Mouse (Mus musculus): ENCODE measurements around the gene Runx1. TPM values are rescaled to one million over a fixed set of nuclear protein-coding genes. Genes with fewer than 3 reads are reported as not detected.

Runx1 gene
- polyA plus RNA-seq, 1 experiment from 2014 or later, result 0.94 TPM

DNA sequence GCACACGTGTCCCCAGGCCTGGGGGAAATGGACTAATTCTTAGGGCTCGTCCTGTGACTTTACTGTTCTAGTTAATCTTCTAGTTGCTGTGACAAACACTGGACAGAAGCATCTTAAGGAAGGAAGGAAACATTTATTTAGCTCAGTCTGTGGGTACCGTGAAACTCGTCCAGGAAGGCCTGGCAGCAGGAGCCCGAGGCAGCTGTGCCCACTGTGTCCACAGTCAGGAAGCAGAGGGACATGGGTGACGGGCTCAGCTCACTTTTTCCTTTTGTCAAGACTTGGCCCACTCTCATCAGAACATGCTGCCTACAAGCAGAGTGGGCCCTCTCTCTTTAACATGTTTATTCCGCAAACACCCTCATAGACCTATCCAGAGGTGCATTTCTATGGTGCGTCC lies 18.2 kb downstream of the Runx1 start:
- Histone ChIP-seq H3K27ac (ENCODE audit: low read depth, low read length) (no peak overlapping the region), H3K4me1 (ENCODE audit: control insufficient read depth, insufficient read depth, low read depth, low read length) (no peaks in the 10 kb centered on the region), H3K27me3 (replicated peaks; ENCODE audit: control insufficient read depth, insufficient read depth, low read length) (no peaks in the 10 kb centered on the region), H3K4me2 (ENCODE audit: low read length) (no peak overlapping the region), H3K9ac (ENCODE audit: low read depth, low read length) (no peak overlapping the region), H3K36me3 (ENCODE audit: control insufficient read depth, insufficient read depth, low read length) (no peaks in the 10 kb centered on the region), H3K4me3 (ENCODE audit: low read length) (no peak overlapping the region), H3K9me3 (ENCODE audit: control insufficient read depth, low read length) (no peaks in the 10 kb centered on the region)
- WGBS, result 84% methylated on average over 8 of the region's 8 CpGs
- ATAC-seq, result no peak

DNA sequence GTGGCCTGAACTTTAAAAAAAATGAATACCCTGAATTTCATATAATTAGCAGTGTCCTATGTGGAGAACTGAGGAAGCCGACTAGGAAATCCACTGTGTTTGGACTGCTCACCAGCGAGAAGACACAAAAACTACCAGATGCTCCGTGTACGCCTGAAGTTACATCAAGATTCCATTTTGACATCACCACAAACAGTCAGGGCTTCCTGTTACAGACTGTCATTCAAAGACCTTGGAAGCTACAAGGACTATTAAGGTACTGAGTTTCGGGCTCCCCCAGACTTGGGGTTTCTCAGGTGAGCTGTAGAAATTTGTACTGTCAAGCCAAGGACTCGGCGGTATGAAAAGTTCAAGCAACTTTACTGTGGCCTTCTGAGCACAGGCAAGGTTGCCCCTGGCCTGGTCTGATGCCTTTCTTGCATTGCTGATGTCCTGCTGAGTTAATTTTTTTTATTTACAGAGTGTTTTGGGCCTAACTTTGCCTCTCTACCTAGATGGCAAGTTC lies 22.8 kb downstream of the Runx1 start:
- ATAC-seq, result no peak
- no peaks in the 10 kb centered on the region for H3K4me1 ChIP-seq (ENCODE audit: control insufficient read depth, insufficient read depth, low read depth, low read length)
- no peak overlapping the region for H3K9ac ChIP-seq (ENCODE audit: low read depth, low read length)
- no peaks in the 10 kb centered on the region for H3K9me3 ChIP-seq (ENCODE audit: control insufficient read depth, low read length)
- H3K27me3 ChIP-seq (replicated peaks; ENCODE audit: control insufficient read depth, insufficient read depth, low read length), result no peaks in the 10 kb centered on the region
- H3K36me3 ChIP-seq (ENCODE audit: control insufficient read depth, insufficient read depth, low read length), result no peaks in the 10 kb centered on the region
- H3K4me2 ChIP-seq (ENCODE audit: low read length), result no peak overlapping the region
- WGBS, result 96% methylated on average over 7 of the region's 7 CpGs
- no peak overlapping the region for H3K4me3 ChIP-seq (ENCODE audit: low read length)
- no peak overlapping the region for H3K27ac ChIP-seq (ENCODE audit: low read depth, low read length)

DNA sequence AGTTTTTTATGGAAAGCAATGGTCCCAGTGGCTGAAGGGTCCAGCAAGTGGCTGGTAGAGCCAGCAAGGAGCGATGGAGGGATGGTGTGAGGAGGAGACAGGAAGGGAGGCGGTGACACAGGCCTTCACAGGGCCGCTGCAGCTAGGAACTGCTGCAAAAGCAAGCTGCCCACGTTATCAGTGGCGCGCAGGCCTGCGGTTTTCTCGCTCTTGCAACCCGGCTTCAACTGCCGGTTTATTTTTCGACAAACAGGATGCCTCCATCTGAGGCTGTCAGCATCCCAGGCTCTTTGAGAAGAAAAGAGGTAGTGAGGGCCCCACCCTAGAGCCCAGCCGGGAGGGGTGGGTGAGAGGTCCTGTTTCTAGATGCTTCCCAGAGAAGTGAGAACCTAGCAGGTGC lies 24.4 kb downstream of the Runx1 start:
- Histone ChIP-seq H3K4me3 (ENCODE audit: low read length) (no peak overlapping the region), H3K27me3 (replicated peaks; ENCODE audit: control insufficient read depth, insufficient read depth, low read length) (no peaks in the 10 kb centered on the region), H3K4me1 (ENCODE audit: control insufficient read depth, insufficient read depth, low read depth, low read length) (no peaks in the 10 kb centered on the region), H3K36me3 (ENCODE audit: control insufficient read depth, insufficient read depth, low read length) (no peaks in the 10 kb centered on the region), H3K4me2 (ENCODE audit: low read length) (no peak overlapping the region), H3K9me3 (ENCODE audit: control insufficient read depth, low read length) (no peaks in the 10 kb centered on the region), H3K27ac (ENCODE audit: low read depth, low read length) (no peak overlapping the region), H3K9ac (ENCODE audit: low read depth, low read length) (no peak overlapping the region)
- ATAC-seq, result no peak
- WGBS, result 76% methylated on average over 12 of the region's 12 CpGs

- Histone ChIP-seq H3K4me2 (ENCODE audit: low read length) (no peak overlapping the region), H3K36me3 (ENCODE audit: control insufficient read depth, insufficient read depth, low read length) (no peaks in the 10 kb centered on the region), H3K27me3 (replicated peaks; ENCODE audit: control insufficient read depth, insufficient read depth, low read length) (no peaks in the 10 kb centered on the region), H3K4me3 (ENCODE audit: low read length) (no peak overlapping the region), H3K4me1 (ENCODE audit: control insufficient read depth, insufficient read depth, low read depth, low read length) (no peaks in the 10 kb centered on the region), H3K9me3 (ENCODE audit: control insufficient read depth, low read length) (no peaks in the 10 kb centered on the region), H3K9ac (ENCODE audit: low read depth, low read length) (no peak overlapping the region), H3K27ac (ENCODE audit: low read depth, low read length) (no peak overlapping the region)
- WGBS, result 88% methylated on average over 5 of the region's 5 CpGs
- no peak for ATAC-seq
Observed at GRCm38 (mm10) chr16:92800845-92801244, 25.1 kb downstream of the Runx1 start.

GRCm38 (mm10) chr16:92799940-92800339 lies 26.0 kb downstream of the Runx1 start:
- WGBS, result 96% methylated on average over 7 of the region's 7 CpGs
- no peaks in the 10 kb centered on the region for H3K27me3 ChIP-seq (replicated peaks; ENCODE audit: control insufficient read depth, insufficient read depth, low read length)
- ATAC-seq, result no peak
- H3K4me3 ChIP-seq (ENCODE audit: low read length), result no peak overlapping the region
- no peaks in the 10 kb centered on the region for H3K4me1 ChIP-seq (ENCODE audit: control insufficient read depth, insufficient read depth, low read depth, low read length)
- H3K9ac ChIP-seq (ENCODE audit: low read depth, low read length), result no peak overlapping the region
- H3K27ac ChIP-seq (ENCODE audit: low read depth, low read length), result no peak overlapping the region
- no peaks in the 10 kb centered on the region for H3K9me3 ChIP-seq (ENCODE audit: control insufficient read depth, low read length)
- no peak overlapping the region for H3K4me2 ChIP-seq (ENCODE audit: low read length)
- H3K36me3 ChIP-seq (ENCODE audit: control insufficient read depth, insufficient read depth, low read length), result no peaks in the 10 kb centered on the region

GRCm38 (mm10) chr16:92794197-92794596 lies 31.8 kb downstream of the Runx1 start:
- no peak overlapping the region for H3K9ac ChIP-seq (ENCODE audit: low read depth, low read length)
- H3K4me3 ChIP-seq (ENCODE audit: low read length), result no peak overlapping the region
- H3K36me3 ChIP-seq (ENCODE audit: control insufficient read depth, insufficient read depth, low read length), result no peaks in the 10 kb centered on the region
- ATAC-seq, result no peak
- no peaks in the 10 kb centered on the region for H3K4me1 ChIP-seq (ENCODE audit: control insufficient read depth, insufficient read depth, low read depth, low read length)
- H3K9me3 ChIP-seq (ENCODE audit: control insufficient read depth, low read length), result no peaks in the 10 kb centered on the region
- 45% methylated on average over 6 of the region's 6 CpGs for WGBS
- H3K4me2 ChIP-seq (ENCODE audit: low read length), result no peak overlapping the region
- no peaks in the 10 kb centered on the region for H3K27me3 ChIP-seq (replicated peaks; ENCODE audit: control insufficient read depth, insufficient read depth, low read length)
- no peak overlapping the region for H3K27ac ChIP-seq (ENCODE audit: low read depth, low read length)

- Histone ChIP-seq H3K4me1 (ENCODE audit: control insufficient read depth, insufficient read depth, low read depth, low read length) (no peaks in the 10 kb centered on the region), H3K4me2 (ENCODE audit: low read length) (no peak overlapping the region), H3K27me3 (replicated peaks; ENCODE audit: control insufficient read depth, insufficient read depth, low read length) (no peaks in the 10 kb centered on the region), H3K4me3 (ENCODE audit: low read length) (no peak overlapping the region), H3K36me3 (ENCODE audit: control insufficient read depth, insufficient read depth, low read length) (no peaks in the 10 kb centered on the region), H3K27ac (ENCODE audit: low read depth, low read length) (no peak overlapping the region), H3K9me3 (ENCODE audit: control insufficient read depth, low read length) (no peaks in the 10 kb centered on the region), H3K9ac (ENCODE audit: low read depth, low read length) (no peak overlapping the region)
- 74% methylated on average over 8 of the region's 8 CpGs for WGBS
- no peak for ATAC-seq
Observed at GRCm38 (mm10) chr16:92793741-92794140, 32.2 kb downstream of the Runx1 start.

DNA sequence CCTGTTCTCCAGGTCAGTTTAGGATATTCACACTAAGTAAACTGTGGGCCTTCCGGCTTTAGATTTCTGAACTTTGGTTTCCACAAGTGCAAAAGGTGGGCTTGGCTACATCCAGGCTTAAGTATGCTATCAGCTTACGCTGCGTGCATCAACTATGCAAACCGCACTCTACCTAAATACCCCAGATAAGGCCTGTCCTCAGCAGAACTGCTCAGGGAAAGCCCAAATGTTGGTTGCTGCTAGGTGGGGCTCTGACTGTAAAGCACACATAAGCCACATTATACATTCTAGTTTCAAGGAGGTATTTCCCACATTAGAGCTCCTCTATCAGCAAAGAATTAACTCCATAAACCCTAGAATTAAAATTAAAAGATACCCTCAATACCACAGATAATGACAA lies 33.0 kb downstream of the Runx1 start:
- Histone ChIP-seq H3K9ac (ENCODE audit: low read depth, low read length) (no peak overlapping the region), H3K4me1 (ENCODE audit: control insufficient read depth, insufficient read depth, low read depth, low read length) (no peaks in the 10 kb centered on the region), H3K4me3 (ENCODE audit: low read length) (no peak overlapping the region), H3K9me3 (ENCODE audit: control insufficient read depth, low read length) (no peaks in the 10 kb centered on the region), H3K27me3 (replicated peaks; ENCODE audit: control insufficient read depth, insufficient read depth, low read length) (no peaks in the 10 kb centered on the region), H3K4me2 (ENCODE audit: low read length) (no peak overlapping the region), H3K36me3 (ENCODE audit: control insufficient read depth, insufficient read depth, low read length) (no peaks in the 10 kb centered on the region), H3K27ac (ENCODE audit: low read depth, low read length) (no peak overlapping the region)
- WGBS, result 96% methylated on average over 4 of the region's 4 CpGs
- no peak for ATAC-seq

DNA sequence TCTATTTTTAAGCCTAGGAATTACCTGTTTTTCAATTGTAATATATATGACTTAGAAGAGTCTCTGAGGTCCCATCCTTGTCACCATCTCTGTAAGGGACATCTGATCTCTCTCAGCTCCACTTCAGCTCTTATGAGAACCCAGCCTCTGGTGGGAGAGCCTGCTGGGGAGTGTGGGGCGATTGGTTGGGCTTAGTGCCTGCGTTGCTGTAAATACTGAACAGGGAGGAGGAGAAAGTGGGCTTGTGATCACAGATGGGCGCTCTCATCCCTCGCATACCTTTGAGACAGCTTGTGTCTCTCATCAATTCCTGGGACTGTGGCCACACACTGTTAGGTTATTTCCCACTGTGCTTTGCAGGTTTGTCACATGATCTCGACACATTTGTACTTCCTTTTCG lies 35.3 kb downstream of the Runx1 start:
- Histone ChIP-seq H3K27ac (ENCODE audit: low read depth, low read length) (no peak overlapping the region), H3K4me3 (ENCODE audit: low read length) (no peak overlapping the region), H3K27me3 (replicated peaks; ENCODE audit: control insufficient read depth, insufficient read depth, low read length) (no peaks in the 10 kb centered on the region), H3K4me2 (ENCODE audit: low read length) (no peak overlapping the region), H3K9me3 (ENCODE audit: control insufficient read depth, low read length) (no peaks in the 10 kb centered on the region), H3K9ac (ENCODE audit: low read depth, low read length) (no peak overlapping the region), H3K4me1 (ENCODE audit: control insufficient read depth, insufficient read depth, low read depth, low read length) (no peaks in the 10 kb centered on the region), H3K36me3 (ENCODE audit: control insufficient read depth, insufficient read depth, low read length) (no peaks in the 10 kb centered on the region)
- WGBS, result 79% methylated on average over 6 of the region's 6 CpGs
- ATAC-seq, result no peak

DNA sequence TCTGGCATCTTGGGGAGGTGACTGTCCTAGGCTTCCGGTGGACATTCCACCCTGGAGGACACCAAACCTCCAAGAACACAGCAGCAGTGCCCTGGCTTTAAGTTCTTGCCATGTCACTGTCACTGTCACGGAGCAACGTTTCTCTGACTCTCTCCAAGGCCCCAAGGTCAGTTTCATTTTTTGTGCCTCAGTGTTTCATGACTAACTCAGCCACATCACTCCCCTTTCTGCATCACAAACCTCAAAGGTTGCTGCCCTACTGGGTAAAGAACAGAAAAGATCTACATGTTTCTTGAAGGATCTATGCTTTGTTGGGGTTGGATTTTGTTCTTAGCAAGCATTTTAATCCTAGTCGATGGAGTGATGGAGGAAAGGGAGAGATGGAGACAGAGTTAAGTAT lies 36.1 kb downstream of the Runx1 start:
- no peak for ATAC-seq
- Histone ChIP-seq H3K27me3 (replicated peaks; ENCODE audit: control insufficient read depth, insufficient read depth, low read length) (no peaks in the 10 kb centered on the region), H3K36me3 (ENCODE audit: control insufficient read depth, insufficient read depth, low read length) (no peaks in the 10 kb centered on the region), H3K4me1 (ENCODE audit: control insufficient read depth, insufficient read depth, low read depth, low read length) (no peaks in the 10 kb centered on the region), H3K9me3 (ENCODE audit: control insufficient read depth, low read length) (no peaks in the 10 kb centered on the region), H3K9ac (ENCODE audit: low read depth, low read length) (no peak overlapping the region), H3K4me2 (ENCODE audit: low read length) (no peak overlapping the region), H3K4me3 (ENCODE audit: low read length) (no peak overlapping the region), H3K27ac (ENCODE audit: low read depth, low read length) (no peak overlapping the region)
- WGBS, result 86% methylated on average over 4 of the region's 4 CpGs

All from hindbrain, embryonic 16.5 days (tissue).